ENCODE assay signal across 18 mouse cellular contexts in the genomic region with DNA sequence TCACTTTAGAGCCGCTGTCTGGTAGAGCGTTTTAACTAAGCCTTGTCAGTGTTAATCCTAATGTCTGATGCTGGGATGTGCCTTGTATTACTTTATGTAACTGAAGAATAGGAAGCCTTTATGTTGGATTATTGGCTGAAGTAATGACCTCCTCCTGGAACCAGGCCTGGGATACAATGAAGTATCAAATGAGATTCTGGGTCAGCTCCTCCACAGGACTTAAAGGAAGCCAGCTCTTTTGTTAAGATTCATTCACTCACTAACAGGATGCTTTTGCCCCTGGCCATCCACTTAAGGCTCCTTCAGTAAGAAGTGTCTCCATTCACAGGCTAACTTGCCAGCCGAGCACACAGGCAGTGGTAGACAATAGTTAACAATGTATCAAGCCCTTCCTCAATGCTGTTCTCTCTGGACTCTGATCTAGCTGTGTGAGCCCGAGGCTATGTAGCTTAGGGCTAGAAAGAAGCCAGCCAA.
DNase-seq lines count a peak whose midpoint lies in the region; ATAC-seq and TF ChIP-seq lines count a peak whose summit lies in the region.
"Had no signal": no experiment of that assay in that cellular context is flagged by ENCODE, and none has a peak within 500 bp of the region (broad histone marks: within the 10 kb centered on the region; RNA-seq: fewer than 3 reads in every experiment).

No protein-coding gene starts in this region.

- H3K9ac ChIP-seq in forebrain, embryonic 11.5 days (ENCODE audit: low read length), result no peak overlapping the region
- H3K9ac ChIP-seq in forebrain, postnatal 0 days, result no peak overlapping the region
- no peak overlapping the region for H3K9ac ChIP-seq in ES-E14 (ENCODE audit: insufficient read depth, low read depth, low read length, poor library complexity, severe bottlenecking)
- no peak overlapping the region for H3K9ac ChIP-seq in embryonic facial prominence, embryonic 11.5 days (replicated peaks; ENCODE audit: low read length)
- H3K9ac ChIP-seq in midbrain, embryonic 14.5 days (replicated peaks; ENCODE audit: low read length), result no peak overlapping the region
- no peak overlapping the region for H3K9ac ChIP-seq in liver, embryonic 12.5 days
- H3K9ac ChIP-seq: embryonic facial prominence, embryonic 13.5 days; kidney, embryonic 15.5 days; liver, postnatal 0 days had no signal

- H3K9me3 ChIP-seq in forebrain, embryonic 11.5 days (ENCODE audit: control insufficient read depth, low read length), result no peaks in the 10 kb centered on the region
- H3K9me3 ChIP-seq in forebrain, postnatal 0 days (ENCODE audit: low read length), result no peaks in the 10 kb centered on the region
- no peaks in the 10 kb centered on the region for H3K9me3 ChIP-seq in ES-E14 (ENCODE audit: control insufficient read depth, insufficient read depth, low read depth, low read length)
- no peaks in the 10 kb centered on the region for H3K9me3 ChIP-seq in embryonic facial prominence, embryonic 11.5 days (replicated peaks; ENCODE audit: control insufficient read depth, low read length)
- H3K9me3 ChIP-seq in midbrain, embryonic 14.5 days (ENCODE audit: control insufficient read depth, low read length), result no peaks in the 10 kb centered on the region
- no peaks in the 10 kb centered on the region for H3K9me3 ChIP-seq in liver, embryonic 12.5 days (replicated peaks)
- H3K9me3 ChIP-seq: embryonic facial prominence, embryonic 13.5 days; kidney, embryonic 15.5 days had no signal

- H3K4me2 ChIP-seq in forebrain, embryonic 11.5 days (ENCODE audit: low read depth, low read length, severe bottlenecking), result no peak overlapping the region
- no peak overlapping the region for H3K4me2 ChIP-seq in forebrain, postnatal 0 days (ENCODE audit: low read depth)
- H3K4me2 ChIP-seq in embryonic facial prominence, embryonic 11.5 days (ENCODE audit: low read depth, low read length), result no peak overlapping the region
- no peak overlapping the region for H3K4me2 ChIP-seq in midbrain, embryonic 14.5 days (ENCODE audit: low read length)
- H3K4me2 ChIP-seq in liver, embryonic 12.5 days, result no peak overlapping the region
- H3K4me2 ChIP-seq: embryonic facial prominence, embryonic 13.5 days; kidney, embryonic 15.5 days had no signal

- peak; percentile 53 for DNase-seq in forebrain, embryonic 11.5 days (ENCODE audit: low spot score)
- no peak for DNase-seq in forebrain, postnatal 0 days
- peak; percentile 46 for DNase-seq in ES-E14 (ENCODE audit: low read depth, low spot score)
- peak; percentile 13 for DNase-seq in embryonic facial prominence, embryonic 11.5 days (ENCODE audit: low spot score)
- DNase-seq in midbrain, embryonic 14.5 days, result peak; percentile 60
- no peak for DNase-seq in left cerebral cortex, postnatal 10 days (ENCODE audit: extremely low spot score in 1 of 2, low spot score in 2 of 2)
- no peak for DNase-seq in layer of hippocampus, adult 8-10 months (ENCODE audit: low spot score in 2 of 2)
- DNase-seq: adrenal gland, postnatal 10 days; cerebellum, adult 9-11 months; gastrocnemius, postnatal 10 days; heart, postnatal 10 days; liver, postnatal 0 days; lung, postnatal 36 days; thymus, postnatal 4 days had no signal

- H3K4me1 ChIP-seq in forebrain, embryonic 11.5 days (replicated peaks; ENCODE audit: control insufficient read depth, insufficient read depth, low read length), result no peaks in the 10 kb centered on the region; the same call in 1 of the 2 replicates
- H3K4me1 ChIP-seq in forebrain, postnatal 0 days (ENCODE audit: insufficient read depth), result 0 out of 2 replicates have a peak, but pooled peaks cover 2% of the 10 kb centered on the region
- H3K4me1 ChIP-seq in ES-E14 (ENCODE audit: control insufficient read depth in 2 of 2, insufficient read depth in 2 of 2, low read length in 2 of 2, poor library complexity in 1 of 2), result no peaks in the 10 kb centered on the region; a peak in 1 of 4 replicates
- H3K4me1 ChIP-seq in embryonic facial prominence, embryonic 11.5 days (ENCODE audit: control insufficient read depth, insufficient read depth, low read length), result no peaks in the 10 kb centered on the region
- peaks cover 8% of the 10 kb centered on the region for H3K4me1 ChIP-seq in midbrain, embryonic 14.5 days (ENCODE audit: control insufficient read depth, insufficient read depth, low read length)
- H3K4me1 ChIP-seq in liver, embryonic 12.5 days, result no peaks in the 10 kb centered on the region
- H3K4me1 ChIP-seq: embryonic facial prominence, embryonic 13.5 days; kidney, embryonic 15.5 days had no signal

- no peak overlapping the region for H3K4me3 ChIP-seq in forebrain, embryonic 11.5 days (ENCODE audit: low read depth, low read length)
- no peak overlapping the region for H3K4me3 ChIP-seq in forebrain, postnatal 0 days (ENCODE audit: low read depth, low read length)
- H3K4me3 ChIP-seq in ES-E14 (ENCODE audit: insufficient read depth in 1 of 2, low read depth in 1 of 2, low read length in 2 of 2, poor library complexity in 1 of 2, severe bottlenecking in 1 of 2), result no peak overlapping the region
- no peak overlapping the region for H3K4me3 ChIP-seq in embryonic facial prominence, embryonic 11.5 days (ENCODE audit: low read depth, low read length)
- H3K4me3 ChIP-seq in midbrain, embryonic 14.5 days (replicated peaks; ENCODE audit: low read depth, low read length), result no peak overlapping the region
- no peak overlapping the region for H3K4me3 ChIP-seq in liver, embryonic 12.5 days
- H3K4me3 ChIP-seq: embryonic facial prominence, embryonic 13.5 days; kidney, embryonic 15.5 days; left cerebral cortex, adult 2 months had no signal

- no peaks in the 10 kb centered on the region for H3K36me3 ChIP-seq in forebrain, embryonic 11.5 days (ENCODE audit: control insufficient read depth, insufficient read depth, low read length)
- no peaks in the 10 kb centered on the region for H3K36me3 ChIP-seq in forebrain, postnatal 0 days (ENCODE audit: insufficient read depth)
- H3K36me3 ChIP-seq in ES-E14 (ENCODE audit: control insufficient read depth, insufficient read depth, low read length, poor library complexity, severe bottlenecking), result no peaks in the 10 kb centered on the region
- H3K36me3 ChIP-seq in embryonic facial prominence, embryonic 11.5 days (replicated peaks; ENCODE audit: control insufficient read depth, insufficient read depth, low read depth, low read length), result no peaks in the 10 kb centered on the region
- no peaks in the 10 kb centered on the region for H3K36me3 ChIP-seq in midbrain, embryonic 14.5 days (ENCODE audit: control insufficient read depth, insufficient read depth, low read length)
- no peaks in the 10 kb centered on the region for H3K36me3 ChIP-seq in liver, embryonic 12.5 days
- H3K36me3 ChIP-seq: embryonic facial prominence, embryonic 13.5 days; kidney, embryonic 15.5 days had no signal

- no peak for TF ChIP-seq CTCF in forebrain, postnatal 0 days (IDR thresholded peaks at IDR 0.05; ENCODE audit: low read depth)

- in situ Hi-C loops in ES-E14 (cut with MboI; ENCODE audit: low sequenced_read_pairs in 2 of 2, unreplicated experiment in 2 of 2), result no loop called here

- intact Hi-C loops in left cerebral cortex, postnatal 10 days (cut with DNase I), result no loop called here

- H3K27ac ChIP-seq in forebrain, embryonic 11.5 days (ENCODE audit: low read depth, low read length), result no peak overlapping the region
- H3K27ac ChIP-seq in forebrain, postnatal 0 days (ENCODE audit: low read depth, low read length), result no peak overlapping the region
- H3K27ac ChIP-seq in ES-E14 (ENCODE audit: insufficient read depth, low read depth, low read length, poor library complexity, severe bottlenecking), result no peak overlapping the region
- no peak overlapping the region for H3K27ac ChIP-seq in embryonic facial prominence, embryonic 11.5 days (replicated peaks; ENCODE audit: low read depth, low read length)
- H3K27ac ChIP-seq in midbrain, embryonic 14.5 days (replicated peaks; ENCODE audit: low read depth, low read length), result no peak overlapping the region
- no peak overlapping the region for H3K27ac ChIP-seq in liver, embryonic 12.5 days
- H3K27ac ChIP-seq: embryonic facial prominence, embryonic 13.5 days; kidney, embryonic 15.5 days; left cerebral cortex, adult 2 months had no signal

- peak; percentile 73 for ATAC-seq in forebrain, embryonic 11.5 days (replicated peaks; ENCODE audit: low FRiP score)
- ATAC-seq in forebrain, postnatal 0 days, result no peak
- ATAC-seq in embryonic facial prominence, embryonic 11.5 days (replicated peaks; ENCODE audit: insufficient number of reproducible peaks, low FRiP score, low TSS enrichment, low read depth), result no peak; the same call in 1 of the 2 replicates
- no peak; the same call in 1 of the 2 replicates for ATAC-seq in midbrain, embryonic 14.5 days (ENCODE audit: low FRiP score, low TSS enrichment)
- no peak for ATAC-seq in liver, embryonic 12.5 days
- ATAC-seq: liver, postnatal 0 days had no signal

- H3K27me3 ChIP-seq in forebrain, embryonic 11.5 days (ENCODE audit: control insufficient read depth, insufficient read depth, low read length), result peaks cover 10% of the 10 kb centered on the region; the same call in 1 of the 2 replicates
- H3K27me3 ChIP-seq in forebrain, postnatal 0 days (ENCODE audit: insufficient read depth, low read length), result no peaks in the 10 kb centered on the region
- no peaks in the 10 kb centered on the region for H3K27me3 ChIP-seq in embryonic facial prominence, embryonic 11.5 days (ENCODE audit: control insufficient read depth, insufficient read depth, low read length)
- peaks cover 3% of the 10 kb centered on the region; the same call in 1 of the 2 replicates for H3K27me3 ChIP-seq in midbrain, embryonic 14.5 days (ENCODE audit: control insufficient read depth, insufficient read depth, low read length)
- H3K27me3 ChIP-seq in liver, embryonic 12.5 days (replicated peaks), result no peaks in the 10 kb centered on the region
- H3K27me3 ChIP-seq: embryonic facial prominence, embryonic 13.5 days; kidney, embryonic 15.5 days had no signal

- 8% methylated on average over 4 of the region's 4 CpGs for WGBS in forebrain, embryonic 11.5 days
- WGBS in forebrain, postnatal 0 days, result 12% methylated on average over 4 of the region's 4 CpGs
- 42% methylated on average over 4 of the region's 4 CpGs for WGBS in embryonic facial prominence, embryonic 11.5 days
- 14% methylated on average over 4 of the region's 4 CpGs for WGBS in midbrain, embryonic 14.5 days
- 63% methylated on average over 4 of the region's 4 CpGs for WGBS in liver, embryonic 12.5 days (ENCODE audit: insufficient replicate concordance)

TF ChIP-seq in ES-E14, 5 proteins besides CTCF, POLR2A, EP300 and RAD21:
- TF ChIP-seq HCFC1 (IDR thresholded peaks at IDR 0.05; ENCODE audit: borderline replicate concordance, insufficient read depth, low read length) (no peak), ZC3H11A (IDR thresholded peaks at IDR 0.05; ENCODE audit: borderline replicate concordance, low read depth, low read length) (no peak)
TF ChIP-seq in ES-E14: peak in this region for 0.

Comparison
In these comparisons a context has a peak if more than half of its experiments do, and no peak if none do; other contexts are left out.
1. DNase-seq: peak in forebrain, embryonic 11.5 days (single experiment), ES-E14 (single experiment), embryonic facial prominence, embryonic 11.5 days (single experiment) and midbrain, embryonic 14.5 days (single experiment); none in forebrain, postnatal 0 days (single experiment), left cerebral cortex, postnatal 10 days (0 of 2) and layer of hippocampus, adult 8-10 months (0 of 2).